Mouse (Mus musculus): Measurements from ENCODE around the gene Cblb. TPM values are rescaled to one million over a fixed set of nuclear protein-coding genes. Genes with fewer than 3 reads are reported as not detected.

Gene Cblb
- polyA plus RNA-seq, 2 experiments = 1.8 TPM

DNA sequence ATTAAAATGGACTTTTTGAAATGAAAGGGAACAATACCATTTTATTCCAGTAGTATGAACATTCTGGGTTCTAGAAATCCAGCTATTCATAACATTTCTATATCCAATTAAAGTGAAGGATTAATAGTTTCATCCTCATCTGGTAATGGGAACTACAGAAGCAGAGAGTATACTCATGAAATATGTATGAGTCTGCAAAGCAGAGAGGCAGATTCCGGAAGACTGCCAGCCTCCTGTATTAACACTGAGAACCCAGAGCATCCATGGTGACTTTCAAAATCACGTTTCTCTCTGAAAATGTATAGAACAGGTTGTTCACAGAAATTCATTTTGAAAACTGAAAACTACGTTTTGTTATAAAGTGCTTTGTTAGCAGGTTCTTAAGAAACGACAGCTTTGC is 83.4 kb downstream of the Cblb start:
- Histone ChIP-seq H3K9ac (replicated peaks) (no peak overlapping the region), H3K4me2 (ENCODE audit: low read depth) (no peak overlapping the region), H3K4me1 (replicated peaks; ENCODE audit: control insufficient read depth in 2 of 2, insufficient read depth in 2 of 2, low read length in 1 of 2) (no peaks in the 10 kb centered on the region), H3K4me3 (ENCODE audit: insufficient read depth in 1 of 2, low read depth in 2 of 2, low read length in 2 of 2) (no peak overlapping the region), H3K36me3 (replicated peaks; ENCODE audit: control insufficient read depth, insufficient read depth, low read depth) (no peaks in the 10 kb centered on the region), H3K9me3 (ENCODE audit: control insufficient read depth, low read length) (no peaks in the 10 kb centered on the region), H3K27me3 (ENCODE audit: control insufficient read depth, insufficient read depth, low read length) (no peaks in the 10 kb centered on the region), H3K27ac (no peak overlapping the region)
- TF ChIP-seq CTCF (IDR thresholded peaks at IDR 0.05; ENCODE audit: low read depth) (no peak), EP300 (IDR thresholded peaks at IDR 0.05; ENCODE audit: low read depth) (no peak)
- 69% methylated on average over 4 of the region's 4 CpGs for WGBS (ENCODE audit: insufficient replicate concordance)
- DNase-seq (ENCODE audit: low read depth in 3 of 3, low spot score in 3 of 3) = no peak
- no peak for ATAC-seq (ENCODE audit: insufficient read depth)

DNA sequence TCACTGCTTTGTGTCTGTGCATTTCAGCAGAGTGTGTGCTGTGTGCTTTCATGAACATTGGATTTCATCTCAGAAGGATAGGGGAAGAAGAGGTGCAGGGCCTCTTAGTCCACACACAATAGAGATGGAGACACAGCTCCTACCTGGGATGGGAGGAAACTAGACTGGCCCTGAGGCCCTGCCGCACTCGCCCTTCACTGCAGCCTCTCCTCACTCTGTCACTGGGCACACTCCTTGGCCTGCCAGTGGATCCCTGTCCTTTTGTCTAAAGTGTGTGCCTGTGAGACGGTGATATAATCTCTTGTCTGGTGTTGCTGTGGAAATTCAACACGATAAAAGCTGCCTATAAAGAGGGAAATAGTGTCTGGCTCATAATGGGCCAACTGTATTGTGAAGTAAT is 88.0 kb downstream of the Cblb start:
- no peak for ATAC-seq (ENCODE audit: insufficient read depth)
- H3K9ac ChIP-seq (replicated peaks) = no peak overlapping the region
- H3K9me3 ChIP-seq (ENCODE audit: control insufficient read depth, low read length) = no peaks in the 10 kb centered on the region
- H3K36me3 ChIP-seq (replicated peaks; ENCODE audit: control insufficient read depth, insufficient read depth, low read depth) = no peaks in the 10 kb centered on the region
- H3K27ac ChIP-seq = no peak overlapping the region
- H3K4me2 ChIP-seq (ENCODE audit: low read depth) = no peak overlapping the region
- no peak for TF ChIP-seq EP300 (IDR thresholded peaks at IDR 0.05; ENCODE audit: low read depth)
- no peak for TF ChIP-seq CTCF (IDR thresholded peaks at IDR 0.05; ENCODE audit: low read depth)
- peaks cover 0 to 6% of the 10 kb centered on the region in 2 experiments; a peak in 2 of 4 replicates for H3K4me1 ChIP-seq (replicated peaks; ENCODE audit: control insufficient read depth in 2 of 2, insufficient read depth in 2 of 2, low read length in 1 of 2)
- no peaks in the 10 kb centered on the region for H3K27me3 ChIP-seq (ENCODE audit: control insufficient read depth, insufficient read depth, low read length)
- DNase-seq (ENCODE audit: low read depth in 3 of 3, low spot score in 3 of 3) = no peak
- no peak overlapping the region for H3K4me3 ChIP-seq (ENCODE audit: insufficient read depth in 1 of 2, low read depth in 2 of 2, low read length in 2 of 2)
- 74% methylated on average over 4 of the region's 4 CpGs for WGBS (ENCODE audit: insufficient replicate concordance)

DNA sequence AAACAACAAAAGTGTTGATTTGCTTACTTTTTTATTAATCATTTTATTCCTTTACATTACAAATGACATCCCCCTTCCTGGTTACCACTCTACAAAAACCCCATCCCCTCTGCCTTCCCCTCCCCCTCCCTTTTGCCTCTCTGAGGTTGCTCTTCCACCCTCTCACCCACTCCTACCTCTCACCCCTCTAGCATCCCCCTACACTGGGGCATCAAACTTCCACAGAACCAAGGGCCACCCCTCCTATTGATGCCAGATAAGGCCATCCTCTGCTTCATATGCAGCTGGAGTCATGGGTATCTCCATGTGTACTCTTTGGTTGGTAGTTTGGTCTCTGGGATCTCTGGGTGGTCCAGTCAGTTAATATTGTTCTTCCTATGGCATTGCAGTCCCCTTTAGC is 93.9 kb downstream of the Cblb start:
- Histone ChIP-seq H3K4me2 (ENCODE audit: low read depth) (no peak overlapping the region), H3K9ac (replicated peaks) (no peak overlapping the region), H3K4me3 (ENCODE audit: insufficient read depth in 1 of 2, low read depth in 2 of 2, low read length in 2 of 2) (no peak overlapping the region), H3K4me1 (replicated peaks; ENCODE audit: control insufficient read depth in 2 of 2, insufficient read depth in 2 of 2, low read length in 1 of 2) (peaks cover 0 to 6% of the 10 kb centered on the region in 2 experiments; a peak in 2 of 4 replicates), H3K27ac (no peak overlapping the region), H3K9me3 (ENCODE audit: control insufficient read depth, low read length) (no peaks in the 10 kb centered on the region), H3K27me3 (ENCODE audit: control insufficient read depth, insufficient read depth, low read length) (no peaks in the 10 kb centered on the region), H3K36me3 (replicated peaks; ENCODE audit: control insufficient read depth, insufficient read depth, low read depth) (no peaks in the 10 kb centered on the region)
- ATAC-seq (ENCODE audit: insufficient read depth) (no peak), DNase-seq (ENCODE audit: low read depth in 3 of 3, low spot score in 3 of 3) (no peak)
- no peak for TF ChIP-seq EP300 (IDR thresholded peaks at IDR 0.05; ENCODE audit: low read depth)
- no peak for TF ChIP-seq CTCF (IDR thresholded peaks at IDR 0.05; ENCODE audit: low read depth)

DNA sequence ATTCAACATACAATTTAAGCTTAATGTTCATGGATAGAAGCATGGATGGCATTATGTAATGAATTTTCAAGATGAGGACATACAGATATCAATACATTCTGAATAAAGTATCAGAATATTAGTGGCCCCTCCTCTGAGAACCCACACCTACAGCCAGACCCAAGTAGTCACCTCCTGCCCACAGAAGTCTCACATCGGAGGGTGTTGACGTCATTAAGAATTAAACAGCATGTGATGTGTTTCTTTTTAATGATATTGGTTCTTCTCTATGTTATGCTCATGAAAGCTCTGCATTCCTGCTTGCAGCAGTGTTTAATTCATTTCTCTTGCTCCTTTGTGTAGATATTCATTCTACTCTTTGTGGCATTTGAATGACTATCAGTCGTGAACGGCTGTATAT is 94.9 kb downstream of the Cblb start:
- TF ChIP-seq EP300 (IDR thresholded peaks at IDR 0.05; ENCODE audit: low read depth) = no peak
- TF ChIP-seq CTCF (IDR thresholded peaks at IDR 0.05; ENCODE audit: low read depth) = no peak
- Histone ChIP-seq H3K36me3 (replicated peaks; ENCODE audit: control insufficient read depth, insufficient read depth, low read depth) (no peaks in the 10 kb centered on the region), H3K4me3 (ENCODE audit: insufficient read depth in 1 of 2, low read depth in 2 of 2, low read length in 2 of 2) (no peak overlapping the region), H3K9ac (replicated peaks) (no peak overlapping the region), H3K9me3 (ENCODE audit: control insufficient read depth, low read length) (no peaks in the 10 kb centered on the region), H3K27me3 (ENCODE audit: control insufficient read depth, insufficient read depth, low read length) (no peaks in the 10 kb centered on the region), H3K4me2 (ENCODE audit: low read depth) (no peak overlapping the region), H3K27ac (no peak overlapping the region), H3K4me1 (replicated peaks; ENCODE audit: control insufficient read depth in 2 of 2, insufficient read depth in 2 of 2, low read length in 1 of 2) (0 out of 4 replicates have a peak, but pooled peaks cover 0 to 2% of the 10 kb centered on the region in 2 experiments)
- WGBS (ENCODE audit: insufficient replicate concordance) = 71% methylated on average over 4 of the region's 4 CpGs
- ATAC-seq (ENCODE audit: insufficient read depth) = no peak
- no peak for DNase-seq (ENCODE audit: low read depth in 3 of 3, low spot score in 3 of 3)

DNA sequence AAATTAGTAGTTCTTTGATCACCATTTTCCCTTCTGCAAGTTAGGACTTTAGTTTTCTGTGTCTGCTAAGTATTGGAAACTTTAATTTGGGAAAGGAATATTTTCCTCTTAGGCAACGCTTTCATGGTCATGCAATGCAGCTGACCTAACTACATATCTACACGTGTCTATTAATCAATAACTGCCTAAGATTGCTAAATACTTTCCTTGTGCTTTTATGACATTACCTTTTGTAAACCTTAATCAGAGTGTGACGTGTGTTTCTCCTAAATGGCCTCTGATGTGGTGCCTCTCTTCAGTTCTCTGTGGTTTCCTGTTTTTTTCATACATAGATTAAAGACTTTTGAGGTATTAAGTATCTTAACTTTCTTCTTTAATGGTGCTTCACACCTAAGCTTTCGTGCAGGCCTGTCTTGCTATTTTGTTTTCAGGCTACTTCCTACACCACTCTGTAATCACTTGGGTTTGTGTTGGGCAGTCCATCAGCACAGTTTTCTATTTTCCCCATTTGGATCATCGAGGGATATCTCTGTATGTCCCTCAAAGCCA is 98.4 kb downstream of the Cblb start:
- DNase-seq (ENCODE audit: low read depth in 3 of 3, low spot score in 3 of 3) = no peak
- TF ChIP-seq EP300 (IDR thresholded peaks at IDR 0.05; ENCODE audit: low read depth) (no peak), CTCF (IDR thresholded peaks at IDR 0.05; ENCODE audit: low read depth) (no peak)
- ATAC-seq (ENCODE audit: insufficient read depth) = no peak
- Histone ChIP-seq H3K27ac (no peak overlapping the region), H3K4me1 (replicated peaks; ENCODE audit: control insufficient read depth in 2 of 2, insufficient read depth in 2 of 2, low read length in 1 of 2) (no peaks in the 10 kb centered on the region), H3K9me3 (ENCODE audit: control insufficient read depth, low read length) (no peaks in the 10 kb centered on the region), H3K36me3 (replicated peaks; ENCODE audit: control insufficient read depth, insufficient read depth, low read depth) (no peaks in the 10 kb centered on the region), H3K4me3 (ENCODE audit: insufficient read depth in 1 of 2, low read depth in 2 of 2, low read length in 2 of 2) (no peak overlapping the region), H3K27me3 (ENCODE audit: control insufficient read depth, insufficient read depth, low read length) (no peaks in the 10 kb centered on the region), H3K9ac (replicated peaks) (no peak overlapping the region), H3K4me2 (ENCODE audit: low read depth) (no peak overlapping the region)
- WGBS (ENCODE audit: insufficient replicate concordance) = 53% methylated on average over 5 of the region's 5 CpGs

Data from liver, embryonic 14.5 days (tissue).